Mouse (Mus musculus): ENCODE data around the gene Srms.

Gene Srms

DNA sequence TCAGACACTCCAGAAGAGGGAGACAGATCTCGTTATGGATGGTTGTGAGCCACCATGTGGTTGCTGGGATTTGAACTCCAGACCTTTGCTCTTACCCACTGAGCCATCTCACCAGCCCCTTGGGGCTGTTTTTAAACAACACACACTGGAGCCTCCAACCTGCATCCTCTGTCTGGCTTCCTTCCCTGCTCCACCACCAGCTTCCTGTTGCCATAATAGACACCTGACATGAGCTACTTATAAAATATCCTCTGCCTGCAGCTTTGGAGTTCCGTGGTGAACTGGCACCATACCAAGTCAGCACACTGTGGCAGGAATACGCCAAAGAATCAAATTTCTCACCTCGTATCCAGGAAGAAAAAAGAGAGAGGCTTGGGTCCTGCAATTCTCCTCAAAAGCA is 52.2 kb downstream of the Srms start:
- no peak for DNase-seq (ENCODE audit: low read depth)

DNA sequence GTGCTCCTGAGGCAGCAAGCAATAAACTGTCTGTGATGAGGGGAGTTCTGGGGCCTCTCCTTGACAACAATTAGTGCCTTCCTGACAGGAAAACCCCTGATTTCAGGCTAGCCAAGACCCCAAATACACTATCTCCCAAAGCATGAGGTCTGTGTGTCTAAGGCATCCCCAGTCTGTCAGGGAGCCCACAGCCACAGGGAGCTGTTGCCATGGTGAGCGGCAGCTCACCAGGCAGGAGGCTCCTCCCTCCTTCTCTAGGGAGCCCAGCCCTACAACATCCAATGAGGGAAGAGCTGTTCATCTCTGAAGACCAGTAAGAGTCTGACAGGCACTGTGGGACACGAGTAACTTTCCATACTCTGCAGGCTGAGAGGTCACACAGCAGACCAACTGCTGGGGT is 53.2 kb downstream of the Srms start:
- DNase-seq (ENCODE audit: low read depth) = no peak

DNA sequence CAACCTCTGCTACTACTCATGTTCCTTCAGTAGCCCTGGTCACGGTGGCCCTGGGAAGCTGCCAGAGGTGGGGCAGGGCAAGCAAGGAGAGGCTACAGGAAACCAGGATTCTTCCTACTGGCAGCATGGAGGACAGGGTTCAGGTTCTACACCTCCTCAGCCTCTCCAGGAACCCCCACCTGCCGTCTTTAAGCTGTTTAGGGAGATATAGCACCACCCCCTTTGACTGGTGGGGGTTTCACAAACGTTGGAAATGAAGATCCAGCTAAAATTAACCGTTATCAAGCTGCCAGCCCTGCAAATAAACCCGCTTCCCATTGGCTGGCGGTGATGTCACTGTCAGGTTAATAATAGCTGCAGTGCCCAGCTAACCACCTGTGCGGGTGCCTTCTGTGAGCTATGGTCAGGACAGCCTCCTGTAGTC is 53.9 kb downstream of the Srms start:
- DNase-seq (ENCODE audit: low read depth) = no peak

DNA sequence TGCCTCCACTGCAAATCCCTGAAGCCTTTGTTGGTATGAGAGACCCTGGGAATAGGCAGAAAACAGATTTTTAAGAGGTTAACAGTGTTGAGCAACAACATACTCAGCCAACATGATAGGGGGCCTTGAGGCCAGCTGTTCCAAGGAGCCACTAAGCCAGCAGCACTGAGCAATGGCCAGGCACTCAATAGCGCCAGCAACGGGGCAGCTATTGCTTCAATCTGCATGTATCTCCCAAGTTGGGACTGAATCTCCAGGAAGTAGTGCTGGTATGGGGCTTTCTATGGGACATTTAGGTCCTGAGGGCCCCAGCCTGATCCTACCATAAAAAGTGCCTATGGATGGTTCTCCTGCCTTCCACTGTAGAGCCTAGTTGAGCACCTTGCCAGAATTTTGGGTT is 54.5 kb downstream of the Srms start:
- DNase-seq (ENCODE audit: low read depth) = no peak

DNA sequence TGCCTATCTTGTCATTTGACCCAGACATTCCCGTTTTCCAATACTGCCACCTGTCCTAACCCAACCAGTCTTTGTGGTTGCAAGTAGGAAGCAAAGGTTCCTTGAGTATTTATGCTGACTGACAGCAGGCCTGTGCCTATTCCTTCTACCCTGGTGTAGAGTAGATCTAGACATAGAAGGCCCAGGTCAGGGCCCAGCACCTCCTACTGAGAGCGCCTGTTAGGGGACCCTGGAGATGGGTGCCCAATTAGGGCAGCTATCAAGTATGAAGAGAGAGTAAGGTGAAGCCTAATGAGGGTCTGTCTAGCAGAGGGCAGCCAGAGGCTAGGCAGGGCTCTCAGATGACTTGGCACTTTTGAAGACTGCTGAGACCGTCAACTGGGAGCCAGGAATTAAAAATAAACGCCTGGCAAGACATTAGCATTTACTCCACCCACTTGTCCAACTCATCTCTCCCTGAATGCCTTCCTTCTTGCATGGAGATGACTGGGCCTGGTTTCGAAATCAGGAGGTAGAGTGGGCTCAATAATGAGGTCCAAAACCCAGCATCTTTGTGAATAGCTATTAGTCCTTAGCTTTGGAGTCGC is 55.2 kb downstream of the Srms start:
- DNase-seq (ENCODE audit: low read depth) = no peak

DNA sequence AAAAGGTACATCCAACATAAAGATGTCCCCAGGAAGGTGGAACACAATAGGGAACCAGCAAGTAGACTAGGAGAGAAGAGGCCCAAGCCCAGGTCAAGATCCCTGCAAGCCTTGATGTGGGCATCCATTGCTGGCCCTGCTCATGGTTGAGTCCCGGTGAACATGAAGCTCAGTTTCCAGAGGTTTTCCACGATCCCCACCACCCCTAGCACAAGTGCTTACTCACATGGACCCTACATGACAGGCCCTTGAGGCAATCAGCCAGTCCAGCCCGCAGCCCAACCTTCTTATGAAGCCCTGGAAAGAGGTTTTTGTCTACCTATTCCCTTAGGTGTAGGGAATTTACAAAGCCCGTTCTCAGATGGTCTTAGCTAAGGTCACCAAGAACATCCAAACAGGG is 55.8 kb downstream of the Srms start:
- DNase-seq (ENCODE audit: low read depth) = no peak

DNA sequence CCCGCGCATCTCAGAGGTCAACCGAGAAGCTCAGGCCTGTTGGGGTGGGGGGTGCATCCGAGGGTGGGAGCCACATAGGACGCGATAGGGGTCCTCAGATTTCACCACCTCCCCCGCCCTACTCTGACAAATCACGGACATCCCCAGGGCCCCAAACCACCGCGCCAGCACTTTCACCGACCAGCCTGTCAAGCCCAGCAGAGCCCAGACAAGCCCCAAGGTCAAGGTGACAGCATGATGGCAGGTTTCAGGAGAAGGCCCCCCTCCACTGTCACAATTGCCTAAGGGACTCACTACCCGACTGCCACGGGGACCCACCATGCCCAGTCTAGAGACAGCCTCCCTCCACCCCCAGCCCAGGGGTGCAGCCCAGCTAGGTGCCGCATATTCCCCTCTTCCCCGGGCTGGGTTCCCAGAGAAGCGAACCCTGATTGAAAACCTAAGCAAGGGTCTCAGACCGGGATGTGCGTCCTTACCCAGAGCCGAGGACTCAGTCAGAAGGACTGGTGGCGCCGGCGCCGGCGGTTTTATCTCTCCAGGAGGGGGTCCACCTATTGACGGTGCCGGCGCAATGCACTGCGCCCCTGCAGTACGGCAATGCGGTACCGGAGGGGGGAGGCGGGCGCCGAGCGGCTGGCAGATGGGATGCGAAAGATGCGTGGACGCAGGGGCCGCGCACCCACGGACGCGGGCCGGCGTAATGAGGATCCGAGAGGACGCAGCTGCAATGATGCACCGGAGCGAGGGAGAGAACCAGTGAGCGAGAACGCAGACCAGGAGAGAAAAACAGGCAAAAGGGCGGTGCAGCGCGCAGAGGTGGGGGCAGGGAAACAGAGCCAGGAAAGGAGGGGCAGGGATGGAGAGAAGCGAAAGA is 56.5 kb downstream of the Srms start, which contains the start of gene Eef1a2:
Gene Eef1a2 (minus strand): TSS at position 767 of the 874 bp plus-strand sequence.
- DNase-seq (ENCODE audit: low read depth) = no peak

DNA sequence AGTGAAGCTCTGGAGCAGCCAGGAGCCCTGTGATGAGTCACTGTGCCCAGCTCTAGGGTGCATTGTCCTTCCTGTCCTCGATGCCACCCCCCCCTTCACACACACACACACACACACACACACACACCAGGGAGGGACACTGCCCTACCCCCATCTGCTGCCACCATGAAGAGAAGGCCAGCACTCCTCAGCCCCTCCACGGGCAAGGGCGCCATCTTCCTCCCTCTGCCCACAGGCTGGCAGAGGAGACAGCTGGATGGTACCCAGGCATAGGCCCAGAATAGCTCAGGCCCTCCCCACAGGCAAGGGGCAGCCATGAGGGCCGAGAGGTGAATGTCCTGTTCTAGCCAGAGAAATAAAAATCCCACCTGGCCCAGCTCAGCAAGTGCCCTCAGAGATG is 57.2 kb downstream of the Srms start:
- no peak for DNase-seq (ENCODE audit: low read depth)

All from c-Kit-positive CD71-negative TER-119-negative erythroid progenitor cells, embryonic 14.5 days (primary cell).